Mouse (Mus musculus): ENCODE measurements at regions not wholly inside any gene's neighbourhood (a gene's known extent, or its start where the extent isn't known, plus 50 kb on each side); places are given as distances from the start of the nearest gene placed in this dataset.
A peak's percentile ranks its signal among the peaks of the same experiment; 100 is the strongest.
"Not testable (repeated sequence)": the region's sequence is repeated elsewhere in the genome, so short reads cannot be mapped to it uniquely, and the experiment has no call there.

- 12% methylated on average over 5 of the region's 5 CpGs for WGBS
- peak; percentile 14; the same call in 1 of the 2 replicates for ATAC-seq (ENCODE audit: low FRiP score, low TSS enrichment)
Measured at GRCm38 (mm10) chr9:14058592-14059227, 216.2 kb upstream of the Sesn3 start.

GRCm38 (mm10) chr9:14059228-14059779 lies 215.6 kb upstream of the Sesn3 start:
- H3K36me3 ChIP-seq (ENCODE audit: control insufficient read depth, insufficient read depth, low read length) = no peaks in the 10 kb centered on the region
- no peak for ATAC-seq (ENCODE audit: low FRiP score, low TSS enrichment)
- 44% methylated on average over 7 of the region's 7 CpGs for whole genome bisulfite sequencing
- H3K9ac ChIP-seq (replicated peaks; ENCODE audit: low read length) = no peak overlapping the region
- H3K4me1 ChIP-seq (ENCODE audit: control insufficient read depth, insufficient read depth, low read length) = peaks cover 15% of the 10 kb centered on the region
- peak; percentile 41 for DNase-seq
- no peak overlapping the region for H3K4me3 ChIP-seq (replicated peaks; ENCODE audit: low read depth, low read length)
- no peak overlapping the region for H3K27ac ChIP-seq (replicated peaks; ENCODE audit: low read depth, low read length)
- H3K4me2 ChIP-seq (ENCODE audit: low read length) = no peak overlapping the region
- H3K9me3 ChIP-seq (ENCODE audit: control insufficient read depth, low read length) = no peaks in the 10 kb centered on the region
- no peaks in the 10 kb centered on the region for H3K27me3 ChIP-seq (ENCODE audit: control insufficient read depth, insufficient read depth, low read length)

More at GRCm38 (mm10) chr9:14058592-14059227, 216.2 kb upstream of the Sesn3 start:
- H3K9me3 ChIP-seq (ENCODE audit: control insufficient read depth, low read length) = no peaks in the 10 kb centered on the region
- H3K27me3 ChIP-seq (ENCODE audit: control insufficient read depth, insufficient read depth, low read length) = no peaks in the 10 kb centered on the region
- H3K4me3 ChIP-seq (replicated peaks; ENCODE audit: low read depth, low read length) = no peak overlapping the region
- peaks cover 15% of the 10 kb centered on the region for H3K4me1 ChIP-seq (ENCODE audit: control insufficient read depth, insufficient read depth, low read length)
- H3K4me2 ChIP-seq (ENCODE audit: low read length) = no peak overlapping the region
- H3K27ac ChIP-seq (replicated peaks; ENCODE audit: low read depth, low read length) = 0 out of 2 replicates have a peak overlapping the region, but pooled peaks have one; percentile 8
- DNase-seq = peak; percentile 68
- H3K36me3 ChIP-seq (ENCODE audit: control insufficient read depth, insufficient read depth, low read length) = no peaks in the 10 kb centered on the region
- H3K9ac ChIP-seq (replicated peaks; ENCODE audit: low read length) = no peak overlapping the region

GRCm38 (mm10) chr9:14060257-14060656 lies 214.6 kb upstream of the Sesn3 start:
- Histone ChIP-seq H3K4me1 (ENCODE audit: control insufficient read depth, insufficient read depth, low read length) (peaks cover 15% of the 10 kb centered on the region), H3K4me2 (ENCODE audit: low read length) (no peak overlapping the region), H3K27ac (replicated peaks; ENCODE audit: low read depth, low read length) (no peak overlapping the region), H3K9me3 (ENCODE audit: control insufficient read depth, low read length) (peaks cover 5% of the 10 kb centered on the region; the same call in 1 of the 2 replicates), H3K4me3 (replicated peaks; ENCODE audit: low read depth, low read length) (no peak overlapping the region), H3K27me3 (ENCODE audit: control insufficient read depth, insufficient read depth, low read length) (no peaks in the 10 kb centered on the region), H3K36me3 (ENCODE audit: control insufficient read depth, insufficient read depth, low read length) (no peaks in the 10 kb centered on the region), H3K9ac (replicated peaks; ENCODE audit: low read length) (no peak overlapping the region)
- no peak for ATAC-seq (ENCODE audit: low FRiP score, low TSS enrichment)
- DNase-seq = no peak
- 99% methylated on average over 2 of the region's 2 CpGs for WGBS

- ATAC-seq (ENCODE audit: low FRiP score, low TSS enrichment) (no peak), DNase-seq (no peak)
- H3K9ac ChIP-seq (replicated peaks; ENCODE audit: low read length) = no peak overlapping the region
- H3K9me3 ChIP-seq (ENCODE audit: control insufficient read depth, low read length) = peaks cover 6% of the 10 kb centered on the region; the same call in 1 of the 2 replicates
- no peaks in the 10 kb centered on the region for H3K36me3 ChIP-seq (ENCODE audit: control insufficient read depth, insufficient read depth, low read length)
- H3K4me2 ChIP-seq (ENCODE audit: low read length) = no peak overlapping the region
- H3K4me3 ChIP-seq (replicated peaks; ENCODE audit: low read depth, low read length) = no peak overlapping the region
- no peak overlapping the region for H3K27ac ChIP-seq (replicated peaks; ENCODE audit: low read depth, low read length)
- WGBS = 89% methylated on average over 5 of the region's 5 CpGs
- H3K27me3 ChIP-seq (ENCODE audit: control insufficient read depth, insufficient read depth, low read length) = no peaks in the 10 kb centered on the region
- H3K4me1 ChIP-seq (ENCODE audit: control insufficient read depth, insufficient read depth, low read length) = peaks cover 15% of the 10 kb centered on the region
Measured at GRCm38 (mm10) chr9:14061389-14061788, 213.5 kb upstream of the Sesn3 start.

- Histone ChIP-seq H3K27me3 (ENCODE audit: control insufficient read depth, insufficient read depth, low read length) (no peaks in the 10 kb centered on the region), H3K36me3 (ENCODE audit: control insufficient read depth, insufficient read depth, low read length) (no peaks in the 10 kb centered on the region), H3K9me3 (ENCODE audit: control insufficient read depth, low read length) (peaks cover 6% of the 10 kb centered on the region; the same call in 1 of the 2 replicates), H3K27ac (replicated peaks; ENCODE audit: low read depth, low read length) (no peak overlapping the region), H3K4me2 (ENCODE audit: low read length) (no peak overlapping the region), H3K4me1 (ENCODE audit: control insufficient read depth, insufficient read depth, low read length) (peaks cover 15% of the 10 kb centered on the region), H3K9ac (replicated peaks; ENCODE audit: low read length) (no peak overlapping the region), H3K4me3 (replicated peaks; ENCODE audit: low read depth, low read length) (no peak overlapping the region)
- no peak for DNase-seq
- WGBS = 90% methylated on average over 9 of the region's 9 CpGs
- no peak for ATAC-seq (ENCODE audit: low FRiP score, low TSS enrichment)
Measured at GRCm38 (mm10) chr9:14061840-14062239, 213.0 kb upstream of the Sesn3 start.

GRCm38 (mm10) chr9:14062706-14063105 lies 212.2 kb upstream of the Sesn3 start:
- Histone ChIP-seq H3K27me3 (ENCODE audit: control insufficient read depth, insufficient read depth, low read length) (no peaks in the 10 kb centered on the region), H3K9ac (replicated peaks; ENCODE audit: low read length) (no peak overlapping the region), H3K4me1 (ENCODE audit: control insufficient read depth, insufficient read depth, low read length) (peaks cover 15% of the 10 kb centered on the region), H3K4me3 (replicated peaks; ENCODE audit: low read depth, low read length) (no peak overlapping the region), H3K4me2 (ENCODE audit: low read length) (no peak overlapping the region), H3K9me3 (ENCODE audit: control insufficient read depth, low read length) (peaks cover 6% of the 10 kb centered on the region; the same call in 1 of the 2 replicates), H3K36me3 (ENCODE audit: control insufficient read depth, insufficient read depth, low read length) (no peaks in the 10 kb centered on the region), H3K27ac (replicated peaks; ENCODE audit: low read depth, low read length) (no peak overlapping the region)
- no peak for ATAC-seq (ENCODE audit: low FRiP score, low TSS enrichment)
- no peak for DNase-seq
- WGBS = 95% methylated on average over 1 of the region's 1 CpGs

- not testable (repeated sequence) for DNase-seq; H3K9me3 ChIP-seq (ENCODE audit: control insufficient read depth, low read length); H3K27me3 ChIP-seq (ENCODE audit: control insufficient read depth, insufficient read depth, low read length); H3K36me3 ChIP-seq (ENCODE audit: control insufficient read depth, insufficient read depth, low read length); H3K27ac ChIP-seq (replicated peaks; ENCODE audit: low read depth, low read length); H3K4me1 ChIP-seq (ENCODE audit: control insufficient read depth, insufficient read depth, low read length); H3K9ac ChIP-seq (replicated peaks; ENCODE audit: low read length); ATAC-seq (ENCODE audit: low FRiP score, low TSS enrichment); H3K4me3 ChIP-seq (replicated peaks; ENCODE audit: low read depth, low read length); H3K4me2 ChIP-seq (ENCODE audit: low read length)
- WGBS = 95% methylated on average over 7 of the region's 7 CpGs
Measured at GRCm38 (mm10) chr9:14066741-14067140, 208.1 kb upstream of the Sesn3 start.

GRCm38 (mm10) chr9:14069076-14069475 lies 205.8 kb upstream of the Sesn3 start:
- Histone ChIP-seq H3K27me3 (ENCODE audit: control insufficient read depth, insufficient read depth, low read length) (no peaks in the 10 kb centered on the region), H3K36me3 (ENCODE audit: control insufficient read depth, insufficient read depth, low read length) (no peaks in the 10 kb centered on the region), H3K9ac (replicated peaks; ENCODE audit: low read length) (no peak overlapping the region), H3K9me3 (ENCODE audit: control insufficient read depth, low read length) (peaks cover 6% of the 10 kb centered on the region; the same call in 1 of the 2 replicates), H3K27ac (replicated peaks; ENCODE audit: low read depth, low read length) (no peak overlapping the region), H3K4me3 (replicated peaks; ENCODE audit: low read depth, low read length) (no peak overlapping the region), H3K4me1 (ENCODE audit: control insufficient read depth, insufficient read depth, low read length) (no peaks in the 10 kb centered on the region), H3K4me2 (ENCODE audit: low read length) (no peak overlapping the region)
- WGBS = 95% methylated on average over 6 of the region's 6 CpGs
- no peak for DNase-seq
- no peak for ATAC-seq (ENCODE audit: low FRiP score, low TSS enrichment)

GRCm38 (mm10) chr9:14069770-14070169 lies 205.1 kb upstream of the Sesn3 start:
- no peak for DNase-seq
- no peak for ATAC-seq (ENCODE audit: low FRiP score, low TSS enrichment)
- Histone ChIP-seq H3K4me3 (replicated peaks; ENCODE audit: low read depth, low read length) (no peak overlapping the region), H3K4me2 (ENCODE audit: low read length) (no peak overlapping the region), H3K27me3 (ENCODE audit: control insufficient read depth, insufficient read depth, low read length) (no peaks in the 10 kb centered on the region), H3K4me1 (ENCODE audit: control insufficient read depth, insufficient read depth, low read length) (no peaks in the 10 kb centered on the region), H3K27ac (replicated peaks; ENCODE audit: low read depth, low read length) (no peak overlapping the region), H3K36me3 (ENCODE audit: control insufficient read depth, insufficient read depth, low read length) (no peaks in the 10 kb centered on the region), H3K9ac (replicated peaks; ENCODE audit: low read length) (no peak overlapping the region), H3K9me3 (ENCODE audit: control insufficient read depth, low read length) (peaks cover 6% of the 10 kb centered on the region; the same call in 1 of the 2 replicates)
- WGBS = 80% methylated on average over 3 of the region's 3 CpGs
